Mouse (Mus musculus) kidney, postnatal 0 days (tissue): ENCODE data around the gene Msl2. TPM values are rescaled to one million over a fixed set of nuclear protein-coding genes. Genes with fewer than 3 reads are reported as not detected.

Source experiments
- ATAC-seq: fragments of 200-750 bp; cut with Nextera tagmentation; replicated peaks from 2 replicates; pipeline ENCODE4 v1.8.0; 2017; ENCODE audit warnings: low read depth, moderate number of reproducible peaks, moderate TSS enrichment, moderate library complexity; ENCODE audit not compliant: low FRiP score
- DNase-seq: peaks from one replicate; pipeline ENCODE4 v3.0.0-alpha.2; 2016; ENCODE audit warnings: low spot score
- H3K27ac ChIP-seq: fragments of 300-500 bp; sonication (generic); 2 replicates; pipeline ENCODE4 v1.5.1; 2014; ENCODE audit warnings: mild to moderate bottlenecking
- H3K27me3 ChIP-seq: fragments of 300-500 bp; sonication (generic); 2 replicates; pipeline ENCODE4 v1.6.1; 2014; ENCODE audit warnings: low read length, mixed read lengths; ENCODE audit not compliant: insufficient read depth
- H3K36me3 ChIP-seq: fragments of 300-500 bp; sonication (generic); 2 replicates; pipeline ENCODE4 v1.6.1; 2014; ENCODE audit warnings: low read length, mixed read lengths; ENCODE audit not compliant: insufficient read depth
- H3K4me1 ChIP-seq: fragments of 300-500 bp; sonication (generic); replicated peaks from 2 replicates; pipeline ENCODE4 v1.6.1; 2014; ENCODE audit warnings: antibody characterized with exemption, low read length, mixed read lengths; ENCODE audit not compliant: insufficient read depth
- H3K4me2 ChIP-seq: fragments of 300-500 bp; sonication (generic); 2 replicates; pipeline ENCODE4 v1.6.1; 2014; ENCODE audit warnings: mild to moderate bottlenecking, low read length, moderate library complexity, mixed read lengths
- H3K4me3 ChIP-seq: fragments of 300-500 bp; sonication (generic); replicated peaks from 2 replicates; pipeline ENCODE4 v1.5.1; 2014; ENCODE audit warnings: low read depth, low read length
- H3K9ac ChIP-seq: fragments of 300-500 bp; sonication (generic); 2 replicates; pipeline ENCODE4 v1.6.1; 2014; ENCODE audit warnings: low read depth, low read length
- H3K9me3 ChIP-seq: fragments of 300-500 bp; sonication (generic); replicated peaks from 2 replicates; pipeline ENCODE4 v1.6.1; 2016; ENCODE audit warnings: low read length, inconsistent platforms, mixed read lengths
- CTCF ChIP-seq: IDR thresholded peaks from 2 replicates; pipeline ENCODE4 v1.5.1; 2016; ENCODE audit warnings: antibody characterized with exemption, low read depth, mild to moderate bottlenecking, moderate library complexity
- whole genome bisulfite sequencing: fragments of 180-500 bp; shearing (Covaris S2); extraction: QIAGEN DNeasy Blood & Tissue Kit; methylation state at CpG from one replicate; pipeline ENCODE4 v1.1.7; 2014; 5-methylcytosine and 5-hydroxymethylcytosine counted together
- polyA plus RNA-seq: library from polyadenylated mRNA; unstranded; fragments of >200 nt; fragmentation: Nextera tagmentation; extraction: Ambion mirVana; gene quantifications from 2 replicates; pipeline ENCODE4 v1.2.1, GENCODE M21; 2015

Msl2 gene
- polyA plus RNA-seq, 1 experiment from 2014 or later: 6.5 TPM

DNA sequence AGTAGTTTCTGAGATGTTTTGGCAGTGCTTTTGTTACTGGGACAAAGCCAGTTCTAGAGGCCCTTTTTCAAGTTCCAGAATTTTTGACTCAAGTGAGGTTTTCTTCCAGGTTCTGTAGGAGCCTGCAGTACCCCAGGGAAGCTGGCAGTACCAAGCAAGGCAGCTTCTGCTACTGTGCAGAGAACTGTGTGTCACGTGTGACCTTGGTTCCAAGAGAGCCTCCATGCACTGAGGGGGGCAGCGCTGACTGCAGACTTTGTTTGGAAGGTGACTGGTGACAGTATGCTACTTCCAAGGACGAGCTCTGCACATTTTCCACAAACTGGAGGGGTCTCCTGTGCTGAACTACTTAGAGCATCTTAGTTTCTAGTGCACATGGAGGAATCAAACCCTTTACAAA lies 33.5 kb downstream of the Msl2 start:
- Histone ChIP-seq H3K27me3 (no peaks in the 10 kb centered on the region), H3K9ac (no peak overlapping the region), H3K4me2 (no peak overlapping the region), H3K4me3 (no peak overlapping the region), H3K4me1 (no peaks in the 10 kb centered on the region; the same call in 1 of the 2 replicates), H3K27ac (no peak overlapping the region), H3K9me3 (no peaks in the 10 kb centered on the region), H3K36me3 (peaks cover 15% of the 10 kb centered on the region; the same call in 1 of the 2 replicates)
- DNase-seq: no peak
- WGBS: 85% methylated on average over 3 of the region's 3 CpGs
- TF ChIP-seq CTCF: no peak
- no peak for ATAC-seq

DNA sequence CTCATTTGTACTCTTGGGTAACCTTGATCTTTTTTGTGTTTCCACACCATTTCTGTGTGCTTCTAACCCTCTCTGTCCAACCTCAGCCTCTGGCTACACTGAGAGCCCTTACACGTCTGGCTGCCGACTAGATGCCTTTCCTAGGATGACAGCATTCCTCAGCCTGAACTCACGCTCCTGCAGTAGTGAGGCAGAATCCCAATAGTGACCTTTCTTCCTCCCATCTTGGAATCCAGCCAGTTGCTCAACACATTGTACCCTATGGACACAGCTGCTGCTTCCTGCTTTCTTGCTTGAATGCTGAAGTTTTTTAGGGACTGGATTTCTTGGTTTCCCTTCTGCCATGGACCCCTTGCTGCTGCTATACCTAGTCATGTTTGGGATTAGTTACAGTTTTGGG lies 36.1 kb downstream of the Msl2 start:
- Histone ChIP-seq H3K27me3 (no peaks in the 10 kb centered on the region), H3K4me2 (no peak overlapping the region), H3K9me3 (no peaks in the 10 kb centered on the region), H3K36me3 (peaks cover 11% of the 10 kb centered on the region; the same call in 1 of the 2 replicates), H3K4me3 (no peak overlapping the region), H3K27ac (peak overlapping the region; percentile 10; the same call in 1 of the 2 replicates), H3K4me1 (no peaks in the 10 kb centered on the region; the same call in 1 of the 2 replicates), H3K9ac (no peak overlapping the region)
- ATAC-seq: no peak
- WGBS: 25% methylated on average over 3 of the region's 3 CpGs
- TF ChIP-seq CTCF: no peak
- DNase-seq: peak; percentile 91

DNA sequence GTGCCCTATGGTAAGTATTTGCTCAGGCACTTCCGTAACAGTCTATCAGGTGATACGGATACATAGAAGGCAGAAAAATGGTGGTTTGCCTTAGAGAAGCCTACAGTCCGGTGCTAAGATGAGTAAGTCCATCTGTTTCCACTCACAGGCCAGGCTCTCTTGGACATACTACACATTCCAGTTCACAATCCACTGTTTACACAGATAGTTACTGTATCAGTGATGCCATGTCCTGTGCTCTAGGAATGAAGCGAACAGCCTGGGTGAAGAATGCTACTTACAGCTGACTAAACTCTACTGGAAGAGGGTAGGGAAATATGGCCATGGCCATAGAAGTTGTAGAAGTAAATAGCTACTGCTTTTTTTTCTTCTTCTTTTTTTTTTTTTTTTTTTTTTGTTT lies 39.4 kb downstream of the Msl2 start:
- 0 out of 2 replicates have a peak, but pooled peaks have one; percentile 40 for ATAC-seq
- Histone ChIP-seq H3K4me3 (no peak overlapping the region), H3K27ac (no peak overlapping the region), H3K4me1 (no peaks in the 10 kb centered on the region; the same call in 1 of the 2 replicates), H3K27me3 (no peaks in the 10 kb centered on the region), H3K9ac (no peak overlapping the region), H3K4me2 (no peak overlapping the region), H3K9me3 (no peaks in the 10 kb centered on the region), H3K36me3 (peaks cover 6% of the 10 kb centered on the region; the same call in 1 of the 2 replicates)
- peak; percentile 49 for DNase-seq
- no peak for TF ChIP-seq CTCF
- 77% methylated on average over 4 of the region's 4 CpGs for WGBS

DNA sequence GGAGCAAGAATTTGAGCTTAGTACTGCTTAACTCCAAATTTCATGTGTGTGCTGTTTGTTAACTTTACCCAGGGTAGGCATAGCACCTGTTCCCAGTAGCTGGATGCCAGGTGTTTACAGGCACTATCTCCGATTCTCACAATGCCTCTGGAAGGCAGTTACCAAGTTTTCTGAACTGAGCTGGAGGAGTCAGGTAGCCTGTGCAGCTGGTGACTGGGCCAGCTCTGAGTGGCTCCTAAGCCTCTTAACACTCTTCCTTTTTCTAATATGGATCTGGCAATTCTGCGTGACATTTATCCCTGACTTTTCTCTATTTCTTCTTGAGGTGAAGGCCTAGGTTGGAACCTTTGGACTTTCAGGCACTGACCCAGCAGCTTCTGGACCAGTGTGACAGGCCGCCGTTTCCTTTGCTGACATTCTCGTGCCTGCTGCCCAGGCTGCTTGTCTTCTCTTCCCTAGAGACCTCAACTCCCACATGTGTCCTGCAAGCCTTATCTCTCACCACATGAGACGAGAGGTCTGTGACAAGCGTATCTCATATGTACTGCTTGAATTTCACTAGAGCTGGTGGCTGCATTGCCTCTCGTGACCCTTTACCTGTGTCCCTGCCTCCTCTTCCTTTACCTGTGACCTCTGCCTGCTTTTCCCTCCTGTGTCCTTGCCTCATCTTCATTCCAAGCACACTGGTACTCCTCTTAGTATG lies 40.4 kb downstream of the Msl2 start:
- ATAC-seq: no peak

GRCm38 (mm10) chr9:101143635-101144034 lies 69.7 kb downstream of the Msl2 start:
- WGBS: 90% methylated on average over 4 of the region's 4 CpGs
- H3K27me3 ChIP-seq: no peaks in the 10 kb centered on the region
- DNase-seq (no peak), ATAC-seq (no peak)
- H3K9me3 ChIP-seq: no peaks in the 10 kb centered on the region
- no peaks in the 10 kb centered on the region for H3K4me1 ChIP-seq
- H3K27ac ChIP-seq: no peak overlapping the region
- peaks cover 19% of the 10 kb centered on the region for H3K36me3 ChIP-seq
- H3K4me2 ChIP-seq: no peak overlapping the region
- H3K9ac ChIP-seq: no peak overlapping the region
- no peak overlapping the region for H3K4me3 ChIP-seq
- no peak for TF ChIP-seq CTCF

More for the DNA sequence above, 40.4 kb downstream of the Msl2 start:
- Histone ChIP-seq H3K27me3 (no peaks in the 10 kb centered on the region), H3K36me3 (peaks cover 6% of the 10 kb centered on the region; the same call in 1 of the 2 replicates), H3K4me2 (no peak overlapping the region), H3K27ac (no peak overlapping the region), H3K9me3 (no peaks in the 10 kb centered on the region), H3K4me3 (no peak overlapping the region), H3K9ac (no peak overlapping the region), H3K4me1 (no peaks in the 10 kb centered on the region; the same call in 1 of the 2 replicates)
- DNase-seq: no peak
- WGBS: 65% methylated on average over 8 of the region's 8 CpGs
- TF ChIP-seq CTCF: no peak

DNA sequence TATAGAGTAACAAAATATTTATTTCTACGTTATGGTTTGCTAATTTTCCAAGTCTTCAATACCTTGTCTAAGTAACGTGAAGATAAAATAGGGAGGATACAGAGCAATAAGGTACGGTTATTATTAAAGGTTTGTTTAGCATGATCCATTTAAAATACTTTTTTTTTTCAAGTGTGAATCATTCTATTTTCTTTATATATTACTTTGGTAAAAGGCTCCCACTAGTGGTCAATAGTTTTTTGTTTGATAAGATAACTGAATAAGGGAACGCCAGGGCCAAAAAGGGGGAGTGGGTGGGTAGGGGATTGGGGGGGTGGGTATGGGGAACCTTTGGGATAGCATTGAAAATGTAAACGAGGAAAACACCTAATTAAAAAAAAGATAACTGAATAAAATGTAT lies 79.0 kb downstream of the Msl2 start:
- no peak overlapping the region for H3K4me3 ChIP-seq
- TF ChIP-seq CTCF: peak; percentile 40; the same call in 1 of the 2 replicates
- WGBS: 73% methylated on average over 5 of the region's 5 CpGs
- no peak overlapping the region for H3K27ac ChIP-seq
- 0 out of 2 replicates have a peak, but pooled peaks cover 5% of the 10 kb centered on the region for H3K36me3 ChIP-seq
- ATAC-seq (no peak), DNase-seq (peak; percentile 41)
- H3K4me2 ChIP-seq: no peak overlapping the region
- no peak overlapping the region for H3K9ac ChIP-seq
- H3K9me3 ChIP-seq: no peaks in the 10 kb centered on the region
- H3K4me1 ChIP-seq: no peaks in the 10 kb centered on the region
- H3K27me3 ChIP-seq: no peaks in the 10 kb centered on the region

Other genes with a start within 250 kb of the Msl2 start
- gene Pccb, start 39.2 kb upstream of the Msl2 start, polyA plus RNA-seq: 42.0 and 48.5 TPM in 2 replicates
- 15.3 and 16.6 TPM in 2 replicates for gene Ppp2r3a, start 177.7 kb downstream of the Msl2 start, polyA plus RNA-seq